Mouse (Mus musculus) embryonic stem cell, embryonic (primary cell): Measurements from ENCODE around the gene Sf3b3.

Experiments
- CTCF ChIA-PET, 4 experiments: fragments of 300-600 bp in 2 of 4; fragments of 350-600 bp in 2 of 4; sonication (Branson Sonifier 250); formaldehyde crosslinking; loops; one replicate each; lab custom pipeline; 2022; ENCODE audit warnings: inconsistent platforms in 2 of 4; lab: Charles Lee
- POLR2A ChIA-PET, 4 experiments: fragments of 300-600 bp in 2 of 4; fragments of 350-600 bp in 2 of 4; sonication (Branson Sonifier 250); formaldehyde crosslinking; loops; one replicate each; lab custom pipeline; 2022; ENCODE audit warnings: antibody characterized with exemption in 4 of 4, inconsistent platforms in 1 of 4; lab: Charles Lee

The Sf3b3 gene

DNA sequence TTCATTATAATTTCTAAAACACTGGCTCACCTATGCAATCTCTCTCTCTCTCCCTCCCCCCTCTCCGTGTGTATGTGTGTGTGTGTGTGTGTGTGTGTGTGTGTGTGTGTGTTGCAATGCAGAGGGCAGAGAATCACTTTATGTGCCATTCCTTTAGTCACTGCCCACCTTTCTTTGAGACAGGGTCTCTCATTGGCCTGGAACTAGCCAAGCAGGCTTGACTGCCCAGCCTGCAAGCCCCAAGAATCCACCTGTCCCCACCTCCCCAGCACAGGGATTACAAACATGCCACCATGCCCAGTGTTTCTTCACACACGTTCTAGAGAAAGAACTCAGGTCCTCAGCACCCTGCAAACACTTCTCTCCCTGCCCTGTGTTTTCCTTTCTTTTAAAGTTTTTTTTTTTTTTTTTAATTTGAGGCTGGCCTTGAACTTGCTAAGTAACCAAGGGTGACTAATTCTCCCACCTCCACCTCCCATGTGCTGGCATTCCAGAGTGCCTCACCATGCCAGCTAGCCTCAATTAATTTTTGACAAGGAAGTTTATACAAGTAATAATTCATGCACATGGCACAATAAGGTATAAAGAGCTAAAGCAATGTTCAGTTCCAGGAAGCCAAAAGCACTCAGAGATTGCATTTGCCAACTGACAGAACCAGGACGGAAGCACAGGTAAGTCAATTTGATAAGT lies 41.6 kb downstream of the Sf3b3 start:
- POLR2A ChIA-PET: interaction anchor here (0.5 to 12.0 kb wide), 44 partner anchors 7 to 405 kb away, joined by 3 to 129 read pairs (median 5); partner anchors contain the start of genes Sf3b3 (in 3 of the 4), Cog4 (in 2 of the 4), Aars (in 1 of the 4) and Ddx19a (in 1 of the 4)
- CTCF ChIA-PET: interaction anchor here (0.5 to 1.8 kb wide), 16 partner anchors 11 to 909 kb away, joined by 3 to 9 read pairs (median 3); partner anchors contain the start of gene Exosc6 (in 1 of the 4)

DNA sequence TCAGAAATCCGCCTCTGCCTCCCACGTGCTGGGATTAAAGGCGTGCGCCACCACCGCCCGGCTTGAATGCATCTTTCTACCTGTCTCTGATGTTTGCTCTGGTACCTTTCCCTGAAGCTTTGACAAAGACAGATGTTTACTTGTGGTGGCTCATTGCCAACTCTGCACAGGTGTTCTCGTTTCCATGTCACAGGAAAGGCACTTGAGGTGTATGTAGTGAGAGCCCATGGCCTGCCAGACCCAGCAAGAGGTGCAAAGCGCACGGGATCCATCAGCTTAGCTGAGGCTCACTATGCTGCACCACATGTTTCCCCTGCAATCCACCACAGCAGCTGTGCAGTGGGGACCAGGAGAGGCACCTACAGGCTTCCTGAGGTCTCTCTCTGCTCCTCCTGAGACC lies 42.7 kb downstream of the Sf3b3 start:
- ChIA-PET CTCF (no interaction called here), POLR2A (interaction anchor here in 1 of 4 experiments (0.7 to 12.0 kb wide), 4 partner anchors 10 to 48 kb away, joined by 3 to 129 read pairs (median 6); no protein-coding TSS in a partner anchor)

DNA sequence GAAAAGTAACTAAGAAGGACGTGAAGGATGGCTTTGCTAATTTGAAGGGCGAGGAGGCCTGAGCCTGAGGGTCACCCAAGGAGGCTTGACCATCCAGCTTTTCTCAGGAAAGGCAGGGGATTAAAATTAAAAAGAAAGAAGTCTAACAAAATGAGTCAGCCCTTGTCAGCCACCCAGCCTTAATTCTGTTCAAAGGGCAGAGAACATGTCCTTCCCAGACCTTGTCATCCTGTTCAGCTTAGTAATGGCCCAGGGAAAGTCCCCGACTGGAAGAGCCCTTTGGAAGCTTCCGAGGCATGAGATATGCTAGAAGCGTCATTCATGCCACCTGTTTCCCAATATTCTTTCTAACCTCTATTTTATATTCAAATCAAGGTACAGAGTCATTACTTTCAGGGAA lies 43.6 kb downstream of the Sf3b3 start:
- CTCF ChIA-PET: interaction anchor here in 1 of 4 experiments (0.6 kb wide), 1 partner anchor 92 kb away, joined by 4 read pairs; no protein-coding TSS in a partner anchor
- POLR2A ChIA-PET: interaction anchor here in 1 of 4 experiments (1.4 to 12.0 kb wide), 3 partner anchors 10 to 48 kb away, joined by 4 to 129 read pairs (median 7); no protein-coding TSS in a partner anchor

DNA sequence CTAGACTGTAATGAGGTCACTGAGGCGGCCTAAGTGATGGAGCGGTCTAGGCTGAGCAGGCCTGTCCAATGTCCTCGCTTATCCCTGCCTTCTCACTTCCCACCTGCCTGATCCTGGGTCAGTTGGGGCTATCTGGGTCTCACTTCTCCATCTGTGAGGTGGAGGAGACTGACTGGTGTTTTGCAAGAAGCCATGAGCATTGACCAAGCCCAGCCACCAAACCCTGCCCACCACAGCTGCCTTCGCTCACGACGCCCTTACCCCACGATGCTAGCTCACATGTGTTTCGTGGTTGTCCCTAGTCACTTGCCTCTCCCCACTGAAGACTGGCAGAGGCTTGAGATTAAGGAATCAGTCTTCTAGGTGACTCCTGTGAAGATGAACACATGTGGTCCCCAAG lies 49.5 kb downstream of the Sf3b3 start:
- POLR2A ChIA-PET: interaction anchor here in 1 of 4 experiments (0.9 kb wide), 1 partner anchor 9 kb away, joined by 3 read pairs; the partner anchor contains the start of gene Il34
- CTCF ChIA-PET: no interaction called here

DNA sequence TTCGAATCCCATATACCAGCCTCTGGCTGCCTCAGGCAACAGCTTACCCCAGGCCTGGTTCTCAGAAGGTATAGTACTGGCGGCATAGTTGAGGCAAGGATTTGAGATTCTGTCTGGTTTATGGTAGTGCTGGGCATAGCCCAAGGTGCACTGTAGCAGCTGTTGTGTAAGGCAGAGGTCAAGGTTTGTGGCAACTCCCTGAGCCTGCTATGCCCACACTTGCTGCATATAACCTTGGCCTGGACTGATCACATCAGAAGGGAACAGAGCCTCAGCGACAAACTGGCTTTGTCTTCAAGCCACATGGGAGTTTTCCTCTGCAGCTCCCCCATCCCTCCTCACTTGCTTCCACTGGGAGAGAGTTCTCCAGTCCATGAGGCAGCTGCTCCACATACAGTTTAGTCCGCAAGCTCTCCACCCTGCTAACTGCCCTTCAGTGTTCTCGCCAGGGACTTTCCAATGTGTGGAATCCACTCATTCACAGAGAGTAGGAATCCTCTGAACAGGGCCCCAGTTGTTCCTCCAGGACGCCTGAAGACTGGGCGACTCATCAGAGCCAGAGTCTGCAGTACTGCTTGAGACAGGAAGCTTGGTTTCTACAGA lies 52.1 kb downstream of the Sf3b3 start:
- ChIA-PET POLR2A (interaction anchor here in 2 of 4 experiments (1.0 to 3.7 kb wide), 9 partner anchors 8 to 82 kb away, joined by 3 to 20 read pairs (median 5); partner anchors contain the start of genes Cog4 (in 1 of the 2) and Il34 (in 1 of the 2)), CTCF (interaction anchor here in 1 of 4 experiments (0.6 kb wide), 1 partner anchor 28 kb away, joined by 3 read pairs; no protein-coding TSS in a partner anchor)

DNA sequence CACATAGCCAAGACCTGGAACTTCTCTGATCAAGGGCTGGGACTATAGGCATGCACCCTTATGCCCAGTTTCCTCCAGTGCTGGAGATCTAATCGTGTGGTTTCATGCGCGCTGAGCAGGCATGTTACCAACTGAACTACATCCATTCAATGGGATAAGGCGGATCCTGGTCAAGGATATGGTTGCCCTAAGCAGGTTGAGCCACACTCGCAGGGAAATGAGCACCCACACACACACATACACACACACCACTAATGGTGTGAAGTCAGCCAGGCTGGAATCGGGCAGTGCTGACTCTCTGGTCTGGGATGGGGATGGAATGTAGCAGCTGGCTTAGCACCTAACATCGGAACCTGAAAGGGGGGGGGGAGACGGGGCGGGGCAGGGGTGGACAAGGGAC lies 52.7 kb downstream of the Sf3b3 start:
- ChIA-PET CTCF (no interaction called here), POLR2A (interaction anchor here in 3 of 4 experiments (0.5 to 3.7 kb wide), 16 partner anchors 9 to 203 kb away, joined by 3 to 20 read pairs (median 4); partner anchors contain the start of genes Il34 (in 2 of the 3) and Cog4 (in 1 of the 3))

DNA sequence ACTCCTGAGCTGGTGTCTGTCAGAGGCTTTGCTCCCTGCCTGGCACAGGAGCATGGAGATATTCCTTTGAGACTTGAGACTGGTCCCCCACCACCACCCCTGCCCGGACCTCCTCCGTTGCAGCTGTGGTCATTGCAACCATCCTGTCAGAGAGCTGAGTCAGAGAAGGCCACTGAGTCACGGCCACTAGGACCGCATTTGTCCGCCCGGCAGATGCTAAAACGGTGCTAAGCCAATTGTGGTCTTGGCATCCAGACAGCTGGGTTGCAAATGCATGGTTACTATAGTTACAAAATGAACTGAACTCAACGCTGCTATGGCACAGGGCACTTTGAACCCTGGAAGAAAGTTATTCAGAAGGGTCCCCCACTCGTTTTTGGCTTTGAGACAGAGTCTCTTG lies 53.1 kb downstream of the Sf3b3 start:
- ChIA-PET CTCF (interaction anchor here in 1 of 4 experiments (1.2 kb wide), 1 partner anchor 396 kb away, joined by 5 read pairs; no protein-coding TSS in a partner anchor), POLR2A (interaction anchor here (0.5 to 3.7 kb wide), 19 partner anchors 9 to 204 kb away, joined by 3 to 20 read pairs (median 4); partner anchors contain the start of genes Il34 (in 2 of the 4), Cog4 (in 1 of the 4) and Ddx19a (in 1 of the 4))

DNA sequence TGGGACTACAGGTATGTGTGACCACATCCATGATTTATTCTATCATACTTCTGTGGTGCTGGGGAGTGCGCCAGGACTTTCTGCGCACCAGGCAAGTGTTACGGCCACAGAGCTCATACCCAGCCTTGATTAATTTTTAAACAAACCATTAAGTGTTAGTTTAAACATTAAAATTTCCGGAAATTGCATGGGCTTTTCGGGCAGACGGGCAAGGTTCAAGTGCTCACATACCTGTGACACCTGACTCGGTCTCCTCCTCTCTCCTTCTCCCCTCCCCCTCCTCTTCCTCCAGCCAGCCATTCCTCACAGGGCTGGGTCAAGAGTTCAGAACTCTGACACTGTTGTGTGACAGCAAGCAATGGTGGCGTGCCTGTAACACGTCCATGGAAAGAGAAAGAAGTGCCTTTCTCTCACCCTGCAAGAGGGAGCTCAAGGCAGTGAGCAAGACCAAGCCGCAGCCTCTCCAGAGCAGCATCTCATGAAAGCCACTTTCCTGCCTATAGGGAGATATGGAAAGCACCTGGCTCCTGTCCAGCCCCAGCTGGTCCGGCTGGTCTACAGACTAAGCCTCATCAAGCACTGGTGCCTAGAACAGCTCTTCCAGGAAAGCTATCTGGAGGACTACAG lies 53.9 kb downstream of the Sf3b3 start:
- ChIA-PET CTCF (interaction anchor here in 1 of 4 experiments (1.2 kb wide), 1 partner anchor 397 kb away, joined by 5 read pairs; no protein-coding TSS in a partner anchor), POLR2A (interaction anchor here (0.7 to 3.7 kb wide), 18 partner anchors 10 to 241 kb away, joined by 3 to 20 read pairs (median 4); partner anchors contain the start of genes Il34 (in 2 of the 4) and Ddx19a (in 1 of the 4))

DNA sequence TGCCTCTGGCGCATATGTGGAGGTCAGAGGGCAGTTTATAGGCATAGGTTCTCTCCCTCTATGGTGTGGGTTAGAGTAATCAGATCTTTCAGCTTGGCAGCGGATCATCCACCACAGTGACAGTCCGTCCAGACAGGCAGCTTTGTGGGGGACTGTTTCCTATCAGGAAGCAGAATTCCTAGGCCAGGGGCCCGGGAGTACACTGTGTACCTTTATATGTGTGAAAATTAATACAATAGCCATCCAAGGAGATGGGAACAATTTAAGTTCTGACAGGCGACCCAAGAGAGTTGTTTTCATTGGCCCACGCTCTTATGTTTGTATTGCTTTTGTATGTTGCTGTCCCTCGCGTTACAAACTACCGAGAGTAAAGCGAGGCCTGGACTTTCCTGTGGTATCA lies 55.4 kb downstream of the Sf3b3 start:
- ChIA-PET POLR2A (interaction anchor here in 2 of 4 experiments (0.5 to 0.6 kb wide), 2 partner anchors 13 to 14 kb away, joined by 3 to 5 read pairs; partner anchors contain the start of gene Il34 (in 1 of the 2)), CTCF (no interaction called here)

DNA sequence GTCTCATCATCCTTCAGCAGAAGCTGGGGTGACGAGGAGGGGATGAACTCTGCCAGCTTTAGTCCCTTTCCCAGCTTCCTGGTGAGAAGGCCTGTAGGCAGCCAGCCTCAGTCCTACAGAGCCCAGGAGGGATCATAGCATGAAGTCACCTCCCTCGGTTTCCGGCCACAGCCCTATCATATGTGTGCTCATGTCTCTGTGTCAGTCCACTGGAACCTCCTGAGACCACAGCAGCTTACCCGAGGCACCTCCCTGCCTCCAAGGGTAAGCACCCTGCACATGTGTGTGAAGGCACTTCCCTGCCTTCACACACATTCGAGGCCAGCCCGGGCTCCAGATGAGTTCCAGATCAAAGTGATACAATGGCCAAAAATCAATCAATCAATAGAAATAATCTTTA lies 56.3 kb downstream of the Sf3b3 start:
- ChIA-PET POLR2A (interaction anchor here (0.6 to 2.8 kb wide), 25 partner anchors 9 to 244 kb away, joined by 3 to 12 read pairs (median 4); partner anchors contain the start of genes Cog4 (in 2 of the 4), Sf3b3 (in 2 of the 4), Ddx19a (in 1 of the 4) and Il34 (in 1 of the 4)), CTCF (interaction anchor here in 2 of 4 experiments (0.6 to 1.5 kb wide), 3 partner anchors 41 to 522 kb away, joined by 3 to 6 read pairs (median 3); no protein-coding TSS in a partner anchor)

DNA sequence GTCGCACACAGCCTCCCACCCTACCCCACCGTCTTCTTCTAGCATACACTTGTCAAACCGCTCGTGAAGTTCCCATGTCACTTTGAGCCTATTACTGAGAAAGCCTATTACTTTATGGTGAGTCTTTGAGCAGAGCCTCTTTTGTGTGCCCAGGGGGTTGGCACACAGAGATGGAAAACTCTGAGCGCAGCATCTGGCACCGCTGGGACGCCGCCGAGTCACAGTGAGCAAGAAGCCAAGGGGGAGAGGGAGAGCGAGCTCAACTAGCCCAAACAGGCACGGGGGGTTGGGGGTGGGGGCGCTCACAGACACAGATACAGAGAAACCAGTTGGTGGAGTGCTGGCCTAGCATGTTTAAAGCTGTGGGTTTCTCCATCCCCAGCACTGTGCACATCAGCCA lies 57.0 kb downstream of the Sf3b3 start:
- CTCF ChIA-PET: interaction anchor here in 2 of 4 experiments (0.6 to 1.5 kb wide), 3 partner anchors 40 to 523 kb away, joined by 3 to 6 read pairs (median 3); no protein-coding TSS in a partner anchor
- POLR2A ChIA-PET: interaction anchor here (0.6 to 2.8 kb wide), 33 partner anchors 9 to 244 kb away, joined by 3 to 12 read pairs (median 4); partner anchors contain the start of genes Cog4 (in 2 of the 4), Sf3b3 (in 2 of the 4), Ddx19a (in 1 of the 4) and Il34 (in 1 of the 4)

DNA sequence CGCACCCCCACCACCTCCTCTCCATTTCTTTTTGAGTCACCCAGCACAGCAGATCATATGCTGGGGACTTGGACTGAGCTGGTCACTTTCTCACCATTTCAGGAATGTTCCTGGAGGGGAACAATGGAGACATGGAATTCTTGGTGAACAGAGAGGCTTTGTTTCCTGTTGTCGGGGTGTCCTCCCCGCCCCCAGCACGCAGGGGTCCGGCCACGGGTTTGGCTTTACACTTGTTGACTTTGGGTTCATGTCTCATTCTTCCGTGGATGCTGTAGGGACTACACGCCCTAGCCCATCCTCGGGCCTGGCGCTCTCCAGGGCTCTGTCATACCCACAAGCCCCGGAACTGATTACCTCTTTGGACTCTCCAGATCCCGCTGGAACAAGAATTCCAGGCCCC lies 57.6 kb downstream of the Sf3b3 start:
- ChIA-PET POLR2A (interaction anchor here (0.6 to 2.8 kb wide), 25 partner anchors 10 to 245 kb away, joined by 3 to 12 read pairs (median 4); partner anchors contain the start of genes Cog4 (in 2 of the 4), Sf3b3 (in 2 of the 4), Ddx19a (in 1 of the 4) and Il34 (in 1 of the 4)), CTCF (interaction anchor here in 1 of 4 experiments (1.5 kb wide), 1 partner anchor 40 kb away, joined by 6 read pairs; no protein-coding TSS in a partner anchor)

DNA sequence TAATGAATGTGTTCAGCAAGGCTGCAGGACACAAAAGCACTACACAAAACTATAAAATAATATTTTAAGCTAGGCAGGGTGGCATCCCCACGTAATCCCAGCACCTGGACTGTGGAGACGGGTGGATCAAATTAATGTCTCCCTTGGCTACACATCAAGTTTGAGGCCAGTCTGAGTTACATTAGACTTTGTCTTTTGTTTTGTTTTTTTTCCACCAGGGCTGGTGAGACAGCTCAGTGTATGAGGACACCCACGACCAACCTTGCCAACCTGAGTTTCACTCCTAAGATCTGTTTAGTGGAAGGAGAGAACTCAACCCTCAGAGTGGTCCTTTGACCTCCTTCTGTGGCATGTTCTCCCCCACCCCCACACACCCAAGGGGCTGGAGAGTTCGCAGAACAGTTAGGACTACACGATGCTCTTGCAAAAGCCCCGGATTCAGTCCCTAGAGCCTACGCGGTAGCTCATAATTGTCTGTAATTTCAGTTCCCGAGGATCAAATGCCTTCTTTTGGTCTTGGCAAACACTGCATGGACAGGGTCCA lies 59.1 kb downstream of the Sf3b3 start:
- POLR2A ChIA-PET: interaction anchor here in 3 of 4 experiments (0.6 to 2.9 kb wide), 5 partner anchors 27 to 132 kb away, joined by 3 to 18 read pairs (median 3); partner anchors contain the start of gene St3gal2 (in 1 of the 3)
- CTCF ChIA-PET: interaction anchor here in 1 of 4 experiments (1.9 kb wide), 1 partner anchor 38 kb away, joined by 8 read pairs; no protein-coding TSS in a partner anchor

DNA sequence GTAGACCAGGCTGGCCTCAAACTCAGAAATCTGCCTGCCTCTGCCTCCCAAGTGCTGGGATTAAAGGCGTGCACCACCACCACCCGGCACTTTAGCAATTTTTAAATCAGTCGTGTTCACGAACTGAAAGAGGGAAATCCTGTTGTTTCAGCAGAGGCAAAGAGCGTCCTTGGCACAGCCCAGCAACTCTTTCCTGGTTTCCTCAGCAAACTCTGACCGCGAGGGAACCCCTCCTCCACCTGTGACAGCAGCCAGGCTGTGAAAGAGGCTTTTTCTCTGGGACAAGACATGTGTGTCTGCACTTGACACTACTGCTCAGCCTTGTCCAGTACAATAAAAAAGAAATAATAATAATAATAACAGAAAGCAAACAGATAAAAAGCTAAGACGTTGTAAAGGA lies 59.7 kb downstream of the Sf3b3 start:
- CTCF ChIA-PET: interaction anchor here in 2 of 4 experiments (0.6 to 1.9 kb wide), 2 partner anchors 21 to 37 kb away, joined by 3 to 8 read pairs; no protein-coding TSS in a partner anchor
- POLR2A ChIA-PET: interaction anchor here in 2 of 4 experiments (0.7 to 2.9 kb wide), 5 partner anchors 15 to 68 kb away, joined by 3 to 18 read pairs (median 3); no protein-coding TSS in a partner anchor

DNA sequence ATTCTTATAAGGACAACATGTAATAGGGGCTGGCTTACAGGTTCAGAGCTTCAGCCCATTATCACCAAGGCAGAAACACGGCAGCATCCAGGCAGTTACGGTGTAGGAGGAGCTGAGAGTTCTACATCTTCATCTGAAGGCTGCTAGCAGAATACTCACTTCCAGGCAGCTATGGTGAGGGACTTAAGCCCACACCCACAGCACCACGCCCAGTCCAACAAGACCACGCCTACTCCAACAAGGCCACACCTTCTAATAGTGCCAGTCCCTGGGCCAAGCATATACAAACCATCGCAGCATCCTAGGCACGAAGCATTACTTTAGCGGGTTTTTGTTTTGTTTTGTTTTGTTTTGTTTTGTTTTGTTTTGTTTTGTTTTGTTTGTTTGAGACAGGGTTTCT lies 60.1 kb downstream of the Sf3b3 start:
- ChIA-PET POLR2A (interaction anchor here in 2 of 4 experiments (0.6 to 2.9 kb wide), 7 partner anchors 14 to 307 kb away, joined by 3 to 18 read pairs (median 4); partner anchors contain the start of genes Cog4 (in 1 of the 2), Il34 (in 1 of the 2) and Sf3b3 (in 1 of the 2)), CTCF (interaction anchor here in 3 of 4 experiments (0.6 to 1.9 kb wide), 3 partner anchors 21 to 133 kb away, joined by 3 to 8 read pairs (median 4); partner anchors contain the start of gene St3gal2 (in 1 of the 3))

DNA sequence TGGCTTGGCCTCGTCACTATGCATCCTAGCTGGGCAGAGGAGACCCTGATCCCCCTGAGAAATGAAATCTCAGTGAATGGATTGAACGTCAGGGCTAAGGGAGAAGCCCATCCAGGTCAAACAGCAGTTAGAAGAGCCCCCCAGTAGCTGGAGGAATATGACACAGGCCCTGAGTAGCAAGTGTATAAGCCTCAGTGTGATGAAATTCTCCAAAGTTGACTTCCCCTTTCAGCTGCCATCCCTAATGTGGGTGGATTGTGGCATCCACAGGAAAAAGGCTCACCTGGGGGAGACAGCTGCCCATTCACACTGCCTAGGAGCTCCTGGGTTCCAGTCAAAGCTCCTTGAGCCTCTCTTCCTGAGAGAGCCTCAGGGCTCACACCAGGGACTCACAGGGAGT lies 61.2 kb downstream of the Sf3b3 start:
- POLR2A ChIA-PET: interaction anchor here in 1 of 4 experiments (0.7 to 2.9 kb wide), 4 partner anchors 13 to 30 kb away, joined by 3 to 18 read pairs (median 8); no protein-coding TSS in a partner anchor

More for the DNA sequence above, 61.2 kb downstream of the Sf3b3 start:
- CTCF ChIA-PET: interaction anchor here in 1 of 4 experiments (0.6 kb wide), 1 partner anchor 29 kb away, joined by 3 read pairs; no protein-coding TSS in a partner anchor
